Mouse (Mus musculus): Measurements from ENCODE around the gene Foxj1. TPM values are rescaled to one million over a fixed set of nuclear protein-coding genes. Genes with fewer than 3 reads are reported as not detected.

The Foxj1 gene
- polyA plus RNA-seq, 1 experiment from 2014 or later: 0.20 TPM

GRCm38 (mm10) chr11:116280751-116281663 lies 54.2 kb downstream of the Foxj1 start, which contains the start of gene Galr2:
TSS of gene Galr2 (plus strand) at chr11:116280939.
- Histone ChIP-seq H3K36me3 (ENCODE audit: control insufficient read depth, insufficient read depth, low read length) (no peaks in the 10 kb centered on the region), H3K9ac (ENCODE audit: low read length) (no peak within 1 kb of the TSS), H3K4me1 (ENCODE audit: control insufficient read depth, insufficient read depth, low read length) (peaks cover 4% of the 10 kb centered on the region; the same call in 1 of the 2 replicates), H3K4me3 (ENCODE audit: low read depth, low read length) (peak within 1 kb of the TSS; percentile 19), H3K9me3 (ENCODE audit: control insufficient read depth, low read length) (no peaks in the 10 kb centered on the region), H3K4me2 (ENCODE audit: low read depth, severe bottlenecking) (peak within 1 kb of the TSS; percentile 41), H3K27ac (replicated peaks; ENCODE audit: low read depth, low read length) (no peak within 1 kb of the TSS), H3K27me3 (ENCODE audit: control insufficient read depth, insufficient read depth, low read length) (peaks cover 53% of the 10 kb centered on the region)
- WGBS: 5% methylated on average over 48 of the region's 48 CpGs
- ATAC-seq (ENCODE audit: insufficient number of reproducible peaks, low FRiP score, low TSS enrichment, low read depth): no peak
- peak; percentile 58 for DNase-seq (ENCODE audit: low spot score)

Other genes with a start within 250 kb of the Foxj1 start
- 49.3 and 52.1 TPM in 2 replicates for gene Wbp2, start 248.4 kb downstream of the Foxj1 start, polyA plus RNA-seq (2014; fragmentation: Nextera tagmentation; extraction: Ambion mirVana)
- gene Trim47, start 208.2 kb downstream of the Foxj1 start, polyA plus RNA-seq (2014; fragmentation: Nextera tagmentation; extraction: Ambion mirVana): 3.7 and 4.3 TPM in 2 replicates
- 2.2 and 2.5 TPM in 2 replicates for gene Trim65, start 204.3 kb downstream of the Foxj1 start, polyA plus RNA-seq (2014; fragmentation: Nextera tagmentation; extraction: Ambion mirVana)
- gene Mrpl38, start 196.5 kb downstream of the Foxj1 start, polyA plus RNA-seq (2014; fragmentation: Nextera tagmentation; extraction: Ambion mirVana): 110 and 111 TPM in 2 replicates
- 28.2 and 35.0 TPM in 2 replicates for gene Fbf1, start 167.2 kb downstream of the Foxj1 start, polyA plus RNA-seq (2014; fragmentation: Nextera tagmentation; extraction: Ambion mirVana)
- gene Ten1, start 136.5 kb downstream of the Foxj1 start, polyA plus RNA-seq (2014; fragmentation: Nextera tagmentation; extraction: Ambion mirVana): 56.7 and 62.5 TPM in 2 replicates
- 19.1 and 19.4 TPM in 2 replicates for gene Acox1, start 136.4 kb downstream of the Foxj1 start, polyA plus RNA-seq (2014; fragmentation: Nextera tagmentation; extraction: Ambion mirVana)
- gene Evpl, start 97.3 kb downstream of the Foxj1 start, polyA plus RNA-seq (2014; fragmentation: Nextera tagmentation; extraction: Ambion mirVana): 1.1 and 1.2 TPM in 2 replicates
- 88.2 and 96.9 TPM in 2 replicates for gene Srp68, start 61.2 kb downstream of the Foxj1 start, polyA plus RNA-seq (2014; fragmentation: Nextera tagmentation; extraction: Ambion mirVana)
- gene Galr2, start 54.5 kb downstream of the Foxj1 start, polyA plus RNA-seq (2014; fragmentation: Nextera tagmentation; extraction: Ambion mirVana): 0.12 and 0.17 TPM in 2 replicates
- 69.4 and 69.5 TPM in 2 replicates for gene Exoc7, start 28.2 kb downstream of the Foxj1 start, polyA plus RNA-seq (2014; fragmentation: Nextera tagmentation; extraction: Ambion mirVana)
- gene Rnf157, start 77.6 kb upstream of the Foxj1 start, polyA plus RNA-seq (2014; fragmentation: Nextera tagmentation; extraction: Ambion mirVana): 20.8 and 23.2 TPM in 2 replicates
- 82.3 and 85.4 TPM in 2 replicates for gene Ubald2, start 98.7 kb upstream of the Foxj1 start, polyA plus RNA-seq (2014; fragmentation: Nextera tagmentation; extraction: Ambion mirVana)
- 0.20 and 0.37 TPM in 2 replicates for gene Qrich2, start 130.8 kb upstream of the Foxj1 start, polyA plus RNA-seq (2014; fragmentation: Nextera tagmentation; extraction: Ambion mirVana)
- 183 and 193 TPM in 2 replicates for gene Prpsap1, start 158.8 kb upstream of the Foxj1 start, polyA plus RNA-seq (2014; fragmentation: Nextera tagmentation; extraction: Ambion mirVana)
- gene Sphk1, start 195.5 kb upstream of the Foxj1 start, polyA plus RNA-seq (2014; fragmentation: Nextera tagmentation; extraction: Ambion mirVana): 1.3 and 1.9 TPM in 2 replicates
- gene Ube2o, start 246.0 kb upstream of the Foxj1 start, polyA plus RNA-seq (2014; fragmentation: Nextera tagmentation; extraction: Ambion mirVana): 19.4 and 24.1 TPM in 2 replicates

All from limb, embryonic 11.5 days (tissue).